Mouse (Mus musculus): ENCODE data around the gene Map3k6. TPM values are rescaled to one million over a fixed set of nuclear protein-coding genes. Genes with fewer than 3 reads are reported as not detected.

The Map3k6 gene
- total and polyA plus RNA-seq, 2 experiments from 2014 or later: 2.7 to 13.8 TPM

GRCm38 (mm10) chr4:133202254-133202653 lies 38.4 kb upstream of the Map3k6 start:
- Histone ChIP-seq H3K4me3 (ENCODE audit: low read depth, low read length) (no peak overlapping the region), H3K9ac (replicated peaks; ENCODE audit: low read depth, low read length) (no peak overlapping the region), H3K27ac (ENCODE audit: low read depth) (no peak overlapping the region), H3K4me2 (ENCODE audit: low read depth, low read length) (no peak overlapping the region), H3K4me1 (ENCODE audit: control insufficient read depth, insufficient read depth) (peaks cover 38% of the 10 kb centered on the region; the same call in 1 of the 2 replicates), H3K9me3 (replicated peaks; ENCODE audit: control insufficient read depth, low read length) (no peaks in the 10 kb centered on the region), H3K27me3 (ENCODE audit: control insufficient read depth, insufficient read depth, low read length) (no peaks in the 10 kb centered on the region), H3K36me3 (replicated peaks; ENCODE audit: control insufficient read depth, insufficient read depth, low read length) (0 out of 2 replicates have a peak, but pooled peaks cover 5% of the 10 kb centered on the region)
- TF ChIP-seq EP300 (IDR thresholded peaks at IDR 0.05; ENCODE audit: low read depth) (no peak), CTCF (IDR thresholded peaks at IDR 0.05; ENCODE audit: low read depth) (no peak)
- 93% methylated on average over 3 of the region's 3 CpGs for WGBS
- no peak for DNase-seq (ENCODE audit: low spot score)
- no peak for ATAC-seq (ENCODE audit: insufficient read depth, low read depth)

- no peak overlapping the region for H3K27ac ChIP-seq (ENCODE audit: low read depth)
- ATAC-seq (ENCODE audit: insufficient read depth, low read depth) (no peak), DNase-seq (ENCODE audit: low spot score) (no peak)
- no peak for TF ChIP-seq EP300 (IDR thresholded peaks at IDR 0.05; ENCODE audit: low read depth)
- no peak for TF ChIP-seq CTCF (IDR thresholded peaks at IDR 0.05; ENCODE audit: low read depth)
- H3K36me3 ChIP-seq (replicated peaks; ENCODE audit: control insufficient read depth, insufficient read depth, low read length): no peaks in the 10 kb centered on the region
- no peaks in the 10 kb centered on the region for H3K9me3 ChIP-seq (replicated peaks; ENCODE audit: control insufficient read depth, low read length)
- 56% methylated on average over 3 of the region's 3 CpGs for WGBS
- no peak overlapping the region for H3K4me2 ChIP-seq (ENCODE audit: low read depth, low read length)
- no peak overlapping the region for H3K9ac ChIP-seq (replicated peaks; ENCODE audit: low read depth, low read length)
- H3K27me3 ChIP-seq (ENCODE audit: control insufficient read depth, insufficient read depth, low read length): no peaks in the 10 kb centered on the region
- H3K4me3 ChIP-seq (ENCODE audit: low read depth, low read length): no peak overlapping the region
- peaks cover 28% of the 10 kb centered on the region; the same call in 1 of the 2 replicates for H3K4me1 ChIP-seq (ENCODE audit: control insufficient read depth, insufficient read depth)
Observed at GRCm38 (mm10) chr4:133203591-133203990, 37.0 kb upstream of the Map3k6 start.

GRCm38 (mm10) chr4:133204379-133204778 lies 36.2 kb upstream of the Map3k6 start:
- Histone ChIP-seq H3K4me1 (ENCODE audit: control insufficient read depth, insufficient read depth) (peaks cover 22% of the 10 kb centered on the region; the same call in 1 of the 2 replicates), H3K27me3 (ENCODE audit: control insufficient read depth, insufficient read depth, low read length) (no peaks in the 10 kb centered on the region), H3K27ac (ENCODE audit: low read depth) (no peak overlapping the region), H3K4me2 (ENCODE audit: low read depth, low read length) (no peak overlapping the region), H3K4me3 (ENCODE audit: low read depth, low read length) (no peak overlapping the region), H3K36me3 (replicated peaks; ENCODE audit: control insufficient read depth, insufficient read depth, low read length) (no peaks in the 10 kb centered on the region), H3K9ac (replicated peaks; ENCODE audit: low read depth, low read length) (no peak overlapping the region), H3K9me3 (replicated peaks; ENCODE audit: control insufficient read depth, low read length) (no peaks in the 10 kb centered on the region)
- DNase-seq (ENCODE audit: low spot score): no peak
- peak; percentile 42 for ATAC-seq (ENCODE audit: insufficient read depth, low read depth)
- no peak for TF ChIP-seq EP300 (IDR thresholded peaks at IDR 0.05; ENCODE audit: low read depth)
- no peak for TF ChIP-seq CTCF (IDR thresholded peaks at IDR 0.05; ENCODE audit: low read depth)
- WGBS: 16% methylated on average over 7 of the region's 7 CpGs

GRCm38 (mm10) chr4:133209366-133209765 lies 31.3 kb upstream of the Map3k6 start:
- no peaks in the 10 kb centered on the region for H3K36me3 ChIP-seq (replicated peaks; ENCODE audit: control insufficient read depth, insufficient read depth, low read length)
- H3K27me3 ChIP-seq (ENCODE audit: control insufficient read depth, insufficient read depth, low read length): peaks cover 25% of the 10 kb centered on the region
- no peak overlapping the region for H3K9ac ChIP-seq (replicated peaks; ENCODE audit: low read depth, low read length)
- H3K4me2 ChIP-seq (ENCODE audit: low read depth, low read length): no peak overlapping the region
- TF ChIP-seq CTCF (IDR thresholded peaks at IDR 0.05; ENCODE audit: low read depth) (peak; percentile 85), EP300 (IDR thresholded peaks at IDR 0.05; ENCODE audit: low read depth) (no peak)
- no peak for ATAC-seq (ENCODE audit: insufficient read depth, low read depth)
- H3K4me3 ChIP-seq (ENCODE audit: low read depth, low read length): no peak overlapping the region
- DNase-seq (ENCODE audit: low spot score): peak; percentile 59
- peaks cover 10% of the 10 kb centered on the region; the same call in 1 of the 2 replicates for H3K4me1 ChIP-seq (ENCODE audit: control insufficient read depth, insufficient read depth)
- no peaks in the 10 kb centered on the region for H3K9me3 ChIP-seq (replicated peaks; ENCODE audit: control insufficient read depth, low read length)
- H3K27ac ChIP-seq (ENCODE audit: low read depth): no peak overlapping the region
- 5% methylated on average over 11 of the region's 11 CpGs for WGBS

GRCm38 (mm10) chr4:133210023-133210787 lies 30.4 kb upstream of the Map3k6 start:
- ATAC-seq (ENCODE audit: insufficient read depth, low read depth): no peak
- TF ChIP-seq EP300 (IDR thresholded peaks at IDR 0.05; ENCODE audit: low read depth): no peak
- TF ChIP-seq CTCF (IDR thresholded peaks at IDR 0.05; ENCODE audit: low read depth): no peak
- no peak overlapping the region for H3K27ac ChIP-seq (ENCODE audit: low read depth)
- H3K4me2 ChIP-seq (ENCODE audit: low read depth, low read length): no peak overlapping the region
- H3K4me1 ChIP-seq (ENCODE audit: control insufficient read depth, insufficient read depth): peaks cover 8% of the 10 kb centered on the region; the same call in 1 of the 2 replicates
- no peak for DNase-seq (ENCODE audit: low spot score)
- 91% methylated on average over 24 of the region's 24 CpGs for WGBS
- H3K9ac ChIP-seq (replicated peaks; ENCODE audit: low read depth, low read length): no peak overlapping the region
- H3K4me3 ChIP-seq (ENCODE audit: low read depth, low read length): no peak overlapping the region
- peaks cover 27% of the 10 kb centered on the region for H3K27me3 ChIP-seq (ENCODE audit: control insufficient read depth, insufficient read depth, low read length)
- H3K36me3 ChIP-seq (replicated peaks; ENCODE audit: control insufficient read depth, insufficient read depth, low read length): no peaks in the 10 kb centered on the region
- H3K9me3 ChIP-seq (replicated peaks; ENCODE audit: control insufficient read depth, low read length): no peaks in the 10 kb centered on the region

All from heart, postnatal 0 days (tissue).